Mouse (Mus musculus): ENCODE results near the gene Gm10203.
"Not testable (repeated sequence)": the region's sequence is repeated elsewhere in the genome, so short reads cannot be mapped to it uniquely, and the experiment has no call there.

The Gm10203 gene

GRCm38 (mm10) chr6:149129870-149130269 lies at the start of gene Gm10203:
Gene Gm10203, plus strand, starts transcription at chr6:149130170.
- not testable (repeated sequence) for DNase-seq (ENCODE audit: low spot score in 2 of 2)

GRCm38 (mm10) chr6:149092406-149092805 lies 37.6 kb upstream of the Gm10203 start:
- no peak for DNase-seq (ENCODE audit: low spot score in 2 of 2)

GRCm38 (mm10) chr6:149093465-149093864 lies 36.5 kb upstream of the Gm10203 start:
- DNase-seq (ENCODE audit: low spot score in 2 of 2): no peak

GRCm38 (mm10) chr6:149094555-149094954 lies 35.4 kb upstream of the Gm10203 start:
- DNase-seq (ENCODE audit: low spot score in 2 of 2): no peak

GRCm38 (mm10) chr6:149095389-149095788 lies 34.6 kb upstream of the Gm10203 start:
- no peak for DNase-seq (ENCODE audit: low spot score in 2 of 2)

- DNase-seq (ENCODE audit: low spot score in 2 of 2): no peak
These were observed 33.7 kb upstream of the Gm10203 start for GRCm38 (mm10) chr6:149096233-149096632.

- DNase-seq (ENCODE audit: low spot score in 2 of 2): no peak
These were observed 32.7 kb upstream of the Gm10203 start for GRCm38 (mm10) chr6:149097276-149097675.

GRCm38 (mm10) chr6:149098993-149099392 lies 31.0 kb upstream of the Gm10203 start:
- no peak for DNase-seq (ENCODE audit: low spot score in 2 of 2)

GRCm38 (mm10) chr6:149100174-149101075 lies 29.5 kb upstream of the Gm10203 start:
- peak; percentile 24 to 61 for DNase-seq (ENCODE audit: low spot score in 2 of 2)

GRCm38 (mm10) chr6:149101076-149101942 lies 28.7 kb upstream of the Gm10203 start, which contains the start of gene Dennd5b:
Gene Dennd5b, minus strand, starts transcription at chr6:149101680.
- DNase-seq (ENCODE audit: low spot score in 2 of 2): peak; percentile 73 to 74

GRCm38 (mm10) chr6:149101943-149102243 lies 28.1 kb upstream of the Gm10203 start:
- no peak for DNase-seq (ENCODE audit: low spot score in 2 of 2)

- DNase-seq (ENCODE audit: low spot score in 2 of 2): no peak
These were observed 26.5 kb upstream of the Gm10203 start for GRCm38 (mm10) chr6:149103451-149103850.

GRCm38 (mm10) chr6:149107615-149108014 lies 22.4 kb upstream of the Gm10203 start:
- DNase-seq (ENCODE audit: low spot score in 2 of 2): no peak

- no peak for DNase-seq (ENCODE audit: low spot score in 2 of 2)
These were observed 21.1 kb upstream of the Gm10203 start for GRCm38 (mm10) chr6:149108909-149109308.

GRCm38 (mm10) chr6:149116992-149117391 lies 13.0 kb upstream of the Gm10203 start:
- no peak for DNase-seq (ENCODE audit: low spot score in 2 of 2)

- no peak for DNase-seq (ENCODE audit: low spot score in 2 of 2)
These were observed 11.0 kb upstream of the Gm10203 start for GRCm38 (mm10) chr6:149118935-149119334.

- no peak for DNase-seq (ENCODE audit: low spot score in 2 of 2)
These were observed 10.1 kb upstream of the Gm10203 start for GRCm38 (mm10) chr6:149119853-149120252.

- no peak for DNase-seq (ENCODE audit: low spot score in 2 of 2)
These were observed 6.9 kb upstream of the Gm10203 start for GRCm38 (mm10) chr6:149123042-149123441.

GRCm38 (mm10) chr6:149126675-149127074 lies 3.3 kb upstream of the Gm10203 start:
- no peak for DNase-seq (ENCODE audit: low spot score in 2 of 2)

- DNase-seq (ENCODE audit: low spot score in 2 of 2): no peak
These were observed 1.1 kb downstream of the Gm10203 start for GRCm38 (mm10) chr6:149131111-149131510.

GRCm38 (mm10) chr6:149132311-149133077 lies 2.5 kb downstream of the Gm10203 start:
- DNase-seq (ENCODE audit: low spot score in 2 of 2): no peak

All from urinary bladder, postnatal 4 days (tissue).